Comparison of ENCODE assay signal across 15 mouse cellular contexts in the genomic region with DNA sequence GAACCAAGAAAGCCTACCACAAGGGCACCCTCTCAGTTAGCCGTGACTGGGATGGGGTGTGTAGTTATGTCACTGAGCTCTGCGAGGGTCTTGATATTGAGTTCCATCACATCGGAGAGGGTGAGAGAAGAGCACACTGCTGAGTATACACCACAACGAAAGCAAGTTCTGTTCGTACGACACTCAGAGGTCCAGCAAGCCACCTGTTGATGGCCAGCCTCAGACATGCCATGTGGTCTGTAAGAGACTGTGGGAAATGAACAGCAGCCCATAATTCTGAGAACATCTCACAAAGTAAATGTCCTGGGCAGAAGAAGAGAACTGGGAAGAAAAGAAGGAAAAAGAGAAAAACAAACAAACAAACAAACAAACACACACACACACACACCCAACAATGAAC.
"Had no signal": no experiment of that assay in that cellular context is flagged by ENCODE, and none has a peak within 500 bp of the region (broad histone marks: within the 10 kb centered on the region; RNA-seq: fewer than 3 reads in every experiment).

No protein-coding gene starts in this region.

- H3K36me3 ChIP-seq: neural tube, embryonic 13.5 days; neural tube, embryonic 15.5 days; stomach, embryonic 15.5 days had no signal

- H3K4me2 ChIP-seq: neural tube, embryonic 13.5 days; neural tube, embryonic 15.5 days; stomach, embryonic 15.5 days had no signal

- H3K4me3 ChIP-seq: neural tube, embryonic 13.5 days; neural tube, embryonic 15.5 days; stomach, embryonic 15.5 days had no signal

- DNase-seq: retina, postnatal 1 day; right cerebral cortex, adult 18-20 months; right cerebral cortex, postnatal 14 days; right cerebral cortex, postnatal 25 days; right cerebral cortex, postnatal 4 days; spleen, adult 18-20 months; thymus, adult 18-20 months; thymus, adult 2 months; thymus, postnatal 14 days; thymus, postnatal 25 days; thymus, postnatal 36 days; thymus, postnatal 4 days had no signal

- H3K27me3 ChIP-seq: neural tube, embryonic 15.5 days; stomach, embryonic 15.5 days had no signal
